ENCODE assay signal across 7 mouse cellular contexts in the genomic region with DNA sequence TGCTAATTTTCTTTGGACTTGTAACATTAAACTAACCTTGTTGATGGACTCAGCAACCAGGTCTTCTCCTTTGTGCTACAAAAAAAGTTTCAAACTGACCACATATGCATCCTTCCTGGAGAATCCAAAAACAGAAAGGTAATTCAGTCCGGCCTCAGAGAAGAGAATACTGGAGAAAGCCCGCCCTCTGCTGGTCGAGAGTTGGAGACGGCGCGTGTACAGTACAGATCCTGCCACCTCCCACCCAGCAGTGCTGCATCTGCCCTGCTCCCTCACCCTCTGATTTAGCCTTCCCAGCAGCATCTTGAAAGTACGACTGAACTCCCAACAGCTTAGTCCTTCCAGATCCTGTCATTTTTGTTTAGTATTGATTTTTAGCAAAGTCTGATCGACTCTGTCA. TPM values are rescaled to one million over a fixed set of nuclear protein-coding genes. Genes with fewer than 3 reads are reported as not detected.
DNase-seq lines count a peak whose midpoint lies in the region; ATAC-seq lines count a peak whose summit lies in the region.

No protein-coding gene starts in this region.

- H3K4me3 ChIP-seq in midbrain, embryonic 14.5 days (replicated peaks; ENCODE audit: low read depth, low read length): no peak overlapping the region

- intact Hi-C loops in left cerebral cortex, postnatal 4 days (cut with DNase I): loop anchor here (5.0 kb wide), 2 partner anchors 912 to 1358 kb away; no protein-coding TSS in a partner anchor

- no peak overlapping the region for H3K27ac ChIP-seq in midbrain, embryonic 14.5 days (replicated peaks; ENCODE audit: low read depth, low read length)

- H3K9ac ChIP-seq in midbrain, embryonic 14.5 days (replicated peaks; ENCODE audit: low read length): no peak overlapping the region

- no peaks in the 10 kb centered on the region for H3K36me3 ChIP-seq in midbrain, embryonic 14.5 days (ENCODE audit: control insufficient read depth, insufficient read depth, low read length)

- no peak overlapping the region for H3K4me2 ChIP-seq in midbrain, embryonic 14.5 days (ENCODE audit: low read length)

- peak; percentile 87 for ATAC-seq in common myeloid progenitor, adult 5-6 weeks (replicated peaks; ENCODE audit: low read depth, poor library complexity, severe bottlenecking)
- peak; percentile 81 for ATAC-seq in midbrain, embryonic 14.5 days (ENCODE audit: low FRiP score, low TSS enrichment)

- DNase-seq in adrenal gland, adult 2 months: peak; percentile 69
- DNase-seq in gastrocnemius, postnatal 10 days: peak; percentile 78
- DNase-seq in kidney, adult 18-20 months: peak; percentile 71
- DNase-seq in left cerebral cortex, postnatal 4 days: peak; percentile 81
- DNase-seq in midbrain, embryonic 14.5 days: peak; percentile 87
- DNase-seq in spleen, adult 12 weeks (ENCODE audit: low spot score): peak; percentile 23

- no peaks in the 10 kb centered on the region for H3K27me3 ChIP-seq in midbrain, embryonic 14.5 days (ENCODE audit: control insufficient read depth, insufficient read depth, low read length)

- H3K9me3 ChIP-seq in midbrain, embryonic 14.5 days (ENCODE audit: control insufficient read depth, low read length): no peaks in the 10 kb centered on the region

- no peaks in the 10 kb centered on the region for H3K4me1 ChIP-seq in midbrain, embryonic 14.5 days (ENCODE audit: control insufficient read depth, insufficient read depth, low read length)

- 7% methylated on average over 8 of the region's 8 CpGs for WGBS in midbrain, embryonic 14.5 days

RNA-seq across cellular contexts. Expression of a gene that starts 9.4 kb away (rescaled TPM):
- 1 to 10 TPM; 6.0 to 6.7 TPM for total RNA-seq in adrenal gland, adult 2 months (2021)
- polyA plus RNA-seq in adrenal gland, adult 2 months (2012; rRNA removed): 0.77 and 0.94 TPM in 2 replicates
- 44.7 and 57.1 TPM in 2 replicates for total RNA-seq in common myeloid progenitor, adult 5-6 weeks (2017)
- 1 to 10 TPM; 5.5 to 6.7 TPM for total RNA-seq in gastrocnemius, postnatal 10 days (2021)
- 10 to 100 TPM; 17.1 to 17.2 TPM for total RNA-seq in left cerebral cortex, postnatal 4 days (2021)
- polyA plus RNA-seq in midbrain, embryonic 14.5 days (2014; fragmentation: Nextera tagmentation; extraction: Ambion mirVana): 10.7 and 11.2 TPM in 2 replicates

RNA-seq across cellular contexts. Expression of a gene that starts 15.8 kb away (rescaled TPM):
- not detected for total RNA-seq in adrenal gland, adult 2 months (2021)
- not detected in 2 replicates for polyA plus RNA-seq in adrenal gland, adult 2 months (2012; rRNA removed)
- not detected in 2 replicates for total RNA-seq in common myeloid progenitor, adult 5-6 weeks (2017)
- total RNA-seq in gastrocnemius, postnatal 10 days (2021): not detected
- under 1 TPM; 0.24 to 0.32 TPM for total RNA-seq in left cerebral cortex, postnatal 4 days (2021)
- polyA plus RNA-seq in midbrain, embryonic 14.5 days (2014; fragmentation: Nextera tagmentation; extraction: Ambion mirVana): 0.04 TPM in 1 of 2 replicates, not detected in the other

Comparison
In these comparisons a context has a peak if more than half of its experiments do, and no peak if none do; other contexts are left out.
1. DNase-seq: peak in every context shown above with its lines; median percentile 87 in midbrain, embryonic 14.5 days; 81 in left cerebral cortex, postnatal 4 days; 78 in gastrocnemius, postnatal 10 days; 71 in kidney, adult 18-20 months; 69 in adrenal gland, adult 2 months; 23 in spleen, adult 12 weeks.